Mouse (Mus musculus): ENCODE results near the gene Bet1l. TPM values are rescaled to one million over a fixed set of nuclear protein-coding genes. Genes with fewer than 3 reads are reported as not detected.
A peak's percentile ranks its signal among the peaks of the same experiment; 100 is the strongest.

Bet1l gene
- polyA plus RNA-seq (2012; rRNA removed) (8.3 and 11.6 TPM in 2 replicates), polyA plus RNA-seq (2014; fragmentation: Nextera tagmentation; extraction: Ambion mirVana) (20.6 and 21.1 TPM in 2 replicates)

DNA sequence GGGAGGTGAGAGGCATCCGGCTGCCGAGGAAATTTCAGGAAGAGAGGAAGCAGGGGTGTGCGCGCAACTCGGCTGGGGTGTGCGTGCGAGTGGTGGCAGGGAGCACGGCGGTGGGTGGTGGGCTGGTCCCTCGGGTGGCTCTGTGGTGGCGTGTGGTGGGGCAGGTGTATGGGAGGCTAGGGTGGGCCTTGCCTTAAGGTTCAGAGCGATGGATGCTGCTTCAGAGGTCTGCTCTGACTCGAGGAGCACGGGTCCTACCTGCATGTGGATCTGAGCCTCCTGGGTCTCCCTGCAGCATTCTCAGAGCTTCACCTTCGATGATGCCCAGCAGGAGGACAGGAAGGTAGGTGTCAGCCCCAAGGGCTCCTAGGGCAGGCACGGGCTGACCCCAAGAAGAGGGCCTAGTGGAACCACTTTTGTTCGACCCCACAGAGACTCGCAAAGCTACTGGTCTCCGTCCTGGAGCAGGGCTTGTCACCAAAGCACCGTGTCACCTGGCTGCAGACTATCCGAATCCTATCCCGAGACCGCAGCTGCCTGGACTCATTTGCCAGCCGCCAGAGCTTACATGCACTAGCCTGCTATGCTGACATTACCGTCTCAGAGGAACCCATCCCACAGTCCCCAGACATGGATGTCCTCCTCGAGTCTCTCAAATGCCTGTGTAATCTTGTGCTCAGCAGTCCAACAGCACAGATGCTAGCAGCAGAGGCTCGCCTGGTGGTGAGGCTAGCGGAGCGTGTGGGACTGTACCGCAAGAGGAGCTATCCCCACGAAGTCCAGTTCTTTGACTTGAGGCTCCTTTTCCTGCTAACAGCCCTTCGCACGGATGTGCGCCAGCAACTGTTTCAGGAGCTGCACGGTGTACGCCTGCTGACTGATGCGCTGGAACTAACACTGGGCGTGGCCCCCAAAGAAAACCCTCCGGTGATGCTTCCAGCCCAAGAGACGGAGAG, at the start of gene Bet1l:
Gene Bet1l (minus strand): TSS at position 28 of the 956 bp plus-strand sequence.
- Histone ChIP-seq H3K4me3 (ENCODE audit: insufficient read depth in 1 of 2, low read depth in 2 of 2, low read length in 2 of 2) (peak within 1 kb of the TSS; percentile 83 to 93), H3K36me3 (replicated peaks; ENCODE audit: control insufficient read depth, insufficient read depth, low read depth) (peaks cover 33% of the 10 kb centered on the region), H3K27me3 (ENCODE audit: control insufficient read depth, insufficient read depth, low read length) (no peaks in the 10 kb centered on the region), H3K9ac (replicated peaks) (peak within 1 kb of the TSS; percentile 85), H3K4me2 (ENCODE audit: low read depth) (peak within 1 kb of the TSS; percentile 86), H3K4me1 (replicated peaks; ENCODE audit: control insufficient read depth in 2 of 2, insufficient read depth in 2 of 2, low read length in 1 of 2) (peaks cover 11 to 17% of the 10 kb centered on the region in 2 experiments), H3K27ac (peak within 1 kb of the TSS; percentile 91), H3K9me3 (ENCODE audit: control insufficient read depth, low read length) (no peaks in the 10 kb centered on the region)
- DNase-seq (ENCODE audit: low read depth in 3 of 3, low spot score in 3 of 3) (no peak), ATAC-seq (ENCODE audit: insufficient read depth) (peak; percentile 17)
- TF ChIP-seq EP300 (IDR thresholded peaks at IDR 0.05; ENCODE audit: low read depth) (no peak), CTCF (IDR thresholded peaks at IDR 0.05; ENCODE audit: low read depth) (no peak; the same call in 1 of the 2 replicates)
- WGBS (ENCODE audit: insufficient replicate concordance), result 28% methylated on average over 40 of the region's 40 CpGs

DNA sequence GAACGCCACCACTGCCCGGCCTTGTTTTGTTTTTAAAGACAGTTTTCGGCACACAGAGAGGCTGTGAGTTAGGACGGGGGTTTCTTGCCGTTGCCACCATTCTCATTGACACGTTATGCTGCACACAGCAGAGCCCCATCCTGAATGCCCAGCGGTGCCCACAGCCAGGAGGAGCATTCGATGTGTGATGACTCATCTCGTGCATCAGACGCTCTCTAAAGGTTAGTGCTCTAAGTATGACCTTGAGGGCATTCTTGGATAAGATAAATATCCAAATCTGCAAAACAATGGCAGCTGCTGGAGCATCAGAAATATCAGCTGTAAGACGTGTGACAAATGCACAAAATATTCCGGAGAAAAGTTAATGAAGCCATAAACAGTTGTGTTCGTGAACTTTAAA, 49.8 kb upstream of the Bet1l start:
- no peaks in the 10 kb centered on the region for H3K36me3 ChIP-seq (replicated peaks; ENCODE audit: control insufficient read depth, insufficient read depth, low read depth)
- WGBS (ENCODE audit: insufficient replicate concordance), result 67% methylated on average over 13 of the region's 13 CpGs
- no peaks in the 10 kb centered on the region for H3K27me3 ChIP-seq (ENCODE audit: control insufficient read depth, insufficient read depth, low read length)
- peak overlapping the region; percentile 34 for H3K4me2 ChIP-seq (ENCODE audit: low read depth)
- H3K27ac ChIP-seq, result no peak overlapping the region
- DNase-seq (ENCODE audit: low read depth in 3 of 3, low spot score in 3 of 3) (no peak), ATAC-seq (ENCODE audit: insufficient read depth) (no peak)
- peaks cover 0 to 6% of the 10 kb centered on the region in 2 experiments; a peak in 2 of 4 replicates for H3K4me1 ChIP-seq (replicated peaks; ENCODE audit: control insufficient read depth in 2 of 2, insufficient read depth in 2 of 2, low read length in 1 of 2)
- no peak overlapping the region for H3K4me3 ChIP-seq (ENCODE audit: insufficient read depth in 1 of 2, low read depth in 2 of 2, low read length in 2 of 2)
- no peak overlapping the region for H3K9ac ChIP-seq (replicated peaks)
- no peak for TF ChIP-seq EP300 (IDR thresholded peaks at IDR 0.05; ENCODE audit: low read depth)
- no peak for TF ChIP-seq CTCF (IDR thresholded peaks at IDR 0.05; ENCODE audit: low read depth)
- H3K9me3 ChIP-seq (ENCODE audit: control insufficient read depth, low read length), result no peaks in the 10 kb centered on the region

DNA sequence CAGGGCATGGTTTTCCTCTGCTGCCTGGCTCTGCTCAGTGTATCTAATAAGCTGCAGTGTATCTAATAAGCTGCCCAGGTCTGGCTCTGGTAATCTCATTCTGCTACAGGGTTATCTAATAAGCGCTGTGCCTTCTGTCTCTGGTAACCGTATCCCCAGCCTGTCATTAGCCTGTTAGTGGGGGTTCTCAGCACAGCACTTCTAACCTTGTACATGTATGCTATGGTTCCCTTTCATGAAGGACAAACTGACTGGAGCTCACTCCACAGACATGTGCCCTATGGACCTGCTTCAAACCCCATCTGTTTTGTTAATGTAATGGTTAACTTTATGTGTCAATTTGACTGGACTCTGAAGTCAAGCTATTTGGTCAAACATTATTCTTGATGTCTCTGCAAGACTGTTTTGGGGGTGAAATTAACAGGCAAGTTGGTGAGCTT, 48.3 kb upstream of the Bet1l start:
- WGBS (ENCODE audit: insufficient replicate concordance), result 28% methylated on average over 2 of the region's 2 CpGs
- H3K9me3 ChIP-seq (ENCODE audit: control insufficient read depth, low read length), result no peaks in the 10 kb centered on the region
- no peaks in the 10 kb centered on the region for H3K27me3 ChIP-seq (ENCODE audit: control insufficient read depth, insufficient read depth, low read length)
- no peak overlapping the region for H3K9ac ChIP-seq (replicated peaks)
- DNase-seq (ENCODE audit: low read depth in 3 of 3, low spot score in 3 of 3) (no peak), ATAC-seq (ENCODE audit: insufficient read depth) (peak; percentile 41; the same call in 1 of the 2 replicates)
- peaks cover 0 to 5% of the 10 kb centered on the region in 2 experiments; a peak in 1 of 4 replicates for H3K4me1 ChIP-seq (replicated peaks; ENCODE audit: control insufficient read depth in 2 of 2, insufficient read depth in 2 of 2, low read length in 1 of 2)
- H3K4me3 ChIP-seq (ENCODE audit: insufficient read depth in 1 of 2, low read depth in 2 of 2, low read length in 2 of 2), result peak overlapping the region in 1 of 2 experiments; percentile 22; a peak in 1 of 4 replicates
- no peak overlapping the region for H3K27ac ChIP-seq
- H3K36me3 ChIP-seq (replicated peaks; ENCODE audit: control insufficient read depth, insufficient read depth, low read depth), result no peaks in the 10 kb centered on the region
- TF ChIP-seq EP300 (IDR thresholded peaks at IDR 0.05; ENCODE audit: low read depth), result no peak
- H3K4me2 ChIP-seq (ENCODE audit: low read depth), result no peak overlapping the region; the same call in 1 of the 2 replicates

DNA sequence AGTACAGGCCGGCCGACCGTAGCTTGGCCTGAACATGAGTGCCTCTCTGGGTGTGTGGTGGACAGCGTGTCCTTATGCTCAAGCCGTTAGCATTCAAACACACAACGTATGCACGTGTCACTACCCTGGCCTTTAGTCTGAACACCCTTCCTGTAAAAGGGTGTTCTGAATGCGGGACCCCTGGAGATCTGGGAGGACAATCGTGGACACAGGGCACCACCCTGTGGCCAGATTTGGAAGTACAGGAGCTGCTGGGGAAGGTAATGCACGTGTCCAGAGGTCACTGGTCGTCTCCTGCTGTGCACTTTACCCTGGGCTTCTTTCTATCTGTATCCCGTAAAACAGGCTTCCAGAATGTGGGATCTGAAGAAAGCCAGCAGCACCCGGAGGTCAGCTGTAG, 45.8 kb upstream of the Bet1l start:
- peak; percentile 98 for TF ChIP-seq CTCF (IDR thresholded peaks at IDR 0.05; ENCODE audit: low read depth)
- no peak for TF ChIP-seq EP300 (IDR thresholded peaks at IDR 0.05; ENCODE audit: low read depth)
- peak; percentile 14; the same call in 1 of the 2 replicates for ATAC-seq (ENCODE audit: insufficient read depth)
- 25% methylated on average over 13 of the region's 13 CpGs for WGBS (ENCODE audit: insufficient replicate concordance)

More for the DNA sequence above, 45.8 kb upstream of the Bet1l start:
- Histone ChIP-seq H3K9ac (replicated peaks) (no peak overlapping the region), H3K4me3 (ENCODE audit: insufficient read depth in 1 of 2, low read depth in 2 of 2, low read length in 2 of 2) (no peak overlapping the region), H3K27me3 (ENCODE audit: control insufficient read depth, insufficient read depth, low read length) (no peaks in the 10 kb centered on the region), H3K36me3 (replicated peaks; ENCODE audit: control insufficient read depth, insufficient read depth, low read depth) (no peaks in the 10 kb centered on the region), H3K9me3 (ENCODE audit: control insufficient read depth, low read length) (no peaks in the 10 kb centered on the region), H3K27ac (no peak overlapping the region), H3K4me1 (replicated peaks; ENCODE audit: control insufficient read depth in 2 of 2, insufficient read depth in 2 of 2, low read length in 1 of 2) (no peaks in the 10 kb centered on the region), H3K4me2 (ENCODE audit: low read depth) (no peak overlapping the region)
- DNase-seq (ENCODE audit: low read depth in 3 of 3, low spot score in 3 of 3), result no peak
